Mouse (Mus musculus): Measurements from ENCODE around the gene Dync1i2. TPM values are rescaled to one million over a fixed set of nuclear protein-coding genes. Genes with fewer than 3 reads are reported as not detected.
A peak's percentile ranks its signal among the peaks of the same experiment; 100 is the strongest.

Dync1i2 gene
- total RNA-seq, 1 experiment from 2014 or later = 100 TPM

DNA sequence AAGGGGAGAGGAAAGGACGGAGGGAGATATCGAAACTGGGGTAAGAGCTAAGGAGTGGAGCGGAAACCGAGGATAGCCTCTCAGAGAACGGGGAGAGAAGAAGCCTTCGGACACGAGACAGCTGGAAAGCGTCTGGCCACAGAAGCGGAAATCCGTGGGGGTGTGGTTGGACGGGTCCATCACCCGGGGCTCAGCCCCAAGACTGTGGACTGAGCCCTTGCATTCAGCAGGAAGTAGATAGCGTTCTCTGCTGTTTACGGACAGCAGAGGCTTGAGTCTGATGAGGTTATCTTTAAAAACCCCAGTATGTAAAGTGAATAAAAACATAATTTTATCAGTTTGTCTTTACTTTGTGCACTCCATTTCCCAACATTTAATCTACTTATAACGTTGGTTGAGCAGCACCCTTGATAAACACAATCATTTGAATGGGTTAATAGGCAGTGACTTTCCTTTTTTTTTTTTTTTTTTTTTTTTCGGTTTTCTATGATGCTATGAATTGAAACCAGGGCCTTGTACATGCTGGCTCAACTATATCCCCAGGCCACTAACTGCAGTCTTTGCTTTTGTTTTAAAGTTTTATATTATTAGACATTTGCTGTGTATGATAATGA is 7.6 kb upstream of the Dync1i2 start:
- DNase-seq = no peak

- DNase-seq = no peak
These were observed 2.3 kb upstream of the Dync1i2 start for GRCm38 (mm10) chr2:71209041-71209755.

DNA sequence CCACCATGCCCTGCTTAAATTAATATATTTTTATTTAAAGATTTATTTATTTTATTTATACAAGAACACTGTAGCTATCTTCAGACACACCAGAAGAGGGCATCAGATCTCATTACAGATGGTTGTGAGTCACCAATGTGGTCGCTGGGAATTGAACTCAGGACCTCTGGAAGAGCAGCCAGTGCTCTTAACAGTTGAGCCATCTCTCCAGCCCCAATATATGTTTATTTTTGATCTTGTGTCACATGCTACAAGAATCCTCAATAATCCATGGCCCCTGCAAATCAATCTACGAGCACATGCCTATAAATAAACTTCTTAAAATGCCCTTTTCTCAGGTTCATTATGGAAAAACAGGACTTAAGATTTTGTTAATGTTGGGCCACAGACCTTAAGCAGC is 410 bp upstream of the Dync1i2 start:
- no peak for DNase-seq

GRCm38 (mm10) chr2:71212360-71212726 is 837 bp downstream of the Dync1i2 start:
- DNase-seq = no peak

DNA sequence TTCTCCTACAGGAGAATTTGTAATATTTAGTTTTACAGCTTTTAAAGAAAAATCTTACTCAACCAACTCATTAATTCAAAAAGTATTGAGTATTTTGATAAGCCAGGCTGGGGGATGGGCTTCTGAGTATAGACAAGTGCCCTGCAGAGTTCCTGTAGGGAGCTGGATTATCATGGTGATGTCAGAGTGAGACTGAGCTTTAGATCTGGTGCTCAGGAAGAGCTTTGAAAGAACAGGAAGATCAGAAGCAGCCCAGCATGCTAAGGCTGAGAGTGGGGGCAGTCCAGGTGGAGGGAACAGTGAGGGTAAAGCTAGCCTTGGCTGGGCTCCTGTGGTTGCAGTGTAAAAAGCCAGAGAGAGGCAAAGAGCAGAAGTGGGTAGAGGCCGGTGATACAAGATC is 9.5 kb downstream of the Dync1i2 start:
- DNase-seq = no peak

GRCm38 (mm10) chr2:71227398-71227797 is 15.9 kb downstream of the Dync1i2 start:
- no peak for DNase-seq

- DNase-seq = no peak
These were observed 18.1 kb downstream of the Dync1i2 start for GRCm38 (mm10) chr2:71229603-71230002.

GRCm38 (mm10) chr2:71231951-71232350 is 20.4 kb downstream of the Dync1i2 start:
- no peak for DNase-seq

GRCm38 (mm10) chr2:71232976-71233375 is 21.5 kb downstream of the Dync1i2 start:
- no peak for DNase-seq

- DNase-seq = no peak
These were observed 23.9 kb downstream of the Dync1i2 start for GRCm38 (mm10) chr2:71235420-71235819.

DNA sequence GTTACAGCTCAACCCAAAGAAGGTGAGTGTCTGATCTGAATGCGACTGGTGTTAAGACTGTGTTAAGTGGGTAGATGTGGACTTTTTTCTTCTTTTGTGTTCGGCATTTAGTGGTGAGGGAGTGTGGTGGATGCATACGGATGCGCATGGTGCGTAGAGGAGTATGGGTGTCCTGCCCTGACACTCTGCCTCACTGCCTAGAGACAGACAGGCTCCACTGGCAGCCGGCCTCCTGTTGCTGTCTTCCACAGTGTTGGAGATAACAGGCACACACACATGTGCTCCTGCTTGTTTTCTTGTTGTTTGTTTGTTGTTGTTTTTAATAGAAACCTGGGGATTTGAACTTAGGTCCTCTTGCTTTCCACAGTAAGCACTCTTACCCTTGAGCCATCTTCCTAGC is 24.5 kb downstream of the Dync1i2 start:
- no peak for DNase-seq

DNA sequence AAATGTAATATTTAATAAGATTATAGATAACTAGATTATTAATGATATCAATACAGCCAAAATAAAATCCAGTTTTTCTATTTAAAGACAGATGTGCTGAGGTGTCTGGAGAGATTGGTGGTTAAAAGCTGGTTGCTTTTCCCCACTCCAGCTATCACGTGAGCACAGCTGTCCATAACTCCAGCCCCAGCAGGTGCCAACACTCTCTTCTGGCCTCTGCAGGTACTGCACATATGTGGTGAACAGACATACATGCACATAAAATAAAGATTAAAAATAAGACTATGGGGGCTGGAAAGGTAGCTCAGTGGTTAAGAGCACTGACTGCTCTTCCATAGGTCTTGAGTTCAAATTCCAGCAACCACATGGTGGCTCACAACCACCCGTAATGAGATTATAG is 30.0 kb downstream of the Dync1i2 start:
- no peak for DNase-seq

DNA sequence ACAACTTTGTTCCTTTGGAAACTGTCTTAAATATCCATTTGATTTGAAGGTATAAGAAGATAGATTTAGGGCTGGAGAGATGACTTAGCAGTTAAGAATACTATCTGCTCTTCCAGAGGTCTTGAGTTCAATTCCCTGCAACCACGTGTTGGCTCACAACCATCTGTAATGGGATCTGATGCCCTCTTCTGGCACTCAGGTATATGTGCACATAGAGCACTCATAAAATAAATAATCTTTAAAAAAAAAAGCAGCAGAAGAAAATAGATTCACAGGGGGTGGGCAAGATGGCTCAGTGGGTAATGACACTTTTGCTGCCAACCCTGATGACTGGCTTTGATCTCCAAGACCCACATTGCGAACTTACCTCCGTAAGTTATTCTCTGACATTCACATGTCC is 30.7 kb downstream of the Dync1i2 start:
- no peak for DNase-seq

- no peak for DNase-seq
These were observed 31.7 kb downstream of the Dync1i2 start for GRCm38 (mm10) chr2:71243058-71243672.

- no peak for DNase-seq
These were observed 33.3 kb downstream of the Dync1i2 start for GRCm38 (mm10) chr2:71244807-71245206.

- DNase-seq = no peak
These were observed 33.9 kb downstream of the Dync1i2 start for GRCm38 (mm10) chr2:71245416-71245815.

DNA sequence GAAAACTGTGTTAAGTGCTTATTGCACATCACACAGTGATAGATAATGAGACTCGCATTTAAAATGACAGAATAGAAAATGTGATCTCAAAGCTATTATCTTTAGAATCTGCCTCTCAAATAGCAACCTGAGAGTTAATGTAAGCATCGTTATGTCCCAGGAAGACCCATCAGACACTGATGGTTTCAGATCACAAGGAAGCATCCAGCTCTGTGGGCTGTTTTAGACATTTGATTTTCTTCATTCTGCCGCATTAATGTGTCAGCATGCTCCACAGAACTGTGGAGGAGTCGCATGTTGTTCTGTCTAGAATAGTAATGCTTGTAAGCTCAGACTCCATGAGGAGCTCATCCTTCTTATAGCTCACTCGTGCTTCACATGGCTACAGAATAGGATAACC is 34.6 kb downstream of the Dync1i2 start:
- no peak for DNase-seq

DNA sequence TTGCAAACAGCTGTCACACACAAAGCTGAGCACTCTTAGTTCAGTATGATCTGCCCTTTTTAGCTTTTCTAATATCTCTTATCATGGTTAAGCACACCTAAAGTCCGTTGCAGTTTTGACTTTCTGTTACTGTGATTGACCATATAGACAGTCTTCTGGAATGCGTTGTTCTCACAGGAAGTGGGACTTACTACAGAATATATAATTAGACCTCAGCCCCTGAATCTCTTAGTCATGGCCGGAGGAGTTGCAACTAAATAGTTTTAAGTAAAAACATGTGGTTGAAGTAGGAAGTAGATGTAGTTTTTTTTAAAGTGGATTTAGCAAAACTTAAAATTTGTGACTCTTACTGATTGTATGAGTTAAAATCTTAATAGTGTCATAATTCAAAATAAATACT is 36.6 kb downstream of the Dync1i2 start:
- no peak for DNase-seq

GRCm38 (mm10) chr2:71250841-71251240 is 39.3 kb downstream of the Dync1i2 start:
- no peak for DNase-seq

DNA sequence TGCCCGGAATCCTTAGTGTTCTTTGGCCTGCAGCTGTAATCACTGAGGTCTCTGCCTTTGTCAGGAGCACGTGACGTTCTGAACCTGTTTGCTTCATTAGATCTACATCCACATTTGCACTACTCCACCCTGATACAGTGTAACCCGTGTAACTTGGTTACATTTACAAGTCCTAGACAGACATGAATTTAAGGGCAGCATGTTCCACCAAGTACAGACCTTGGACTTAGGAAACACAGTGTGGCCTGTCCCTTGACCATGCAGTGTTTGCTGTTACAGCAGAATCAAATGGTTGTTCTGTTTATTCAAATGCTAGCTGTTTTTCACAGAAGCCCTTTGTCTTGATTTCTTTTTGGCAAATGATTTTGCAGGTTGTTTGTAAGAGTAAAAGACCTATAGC is 43.3 kb downstream of the Dync1i2 start:
- DNase-seq = no peak

DNA sequence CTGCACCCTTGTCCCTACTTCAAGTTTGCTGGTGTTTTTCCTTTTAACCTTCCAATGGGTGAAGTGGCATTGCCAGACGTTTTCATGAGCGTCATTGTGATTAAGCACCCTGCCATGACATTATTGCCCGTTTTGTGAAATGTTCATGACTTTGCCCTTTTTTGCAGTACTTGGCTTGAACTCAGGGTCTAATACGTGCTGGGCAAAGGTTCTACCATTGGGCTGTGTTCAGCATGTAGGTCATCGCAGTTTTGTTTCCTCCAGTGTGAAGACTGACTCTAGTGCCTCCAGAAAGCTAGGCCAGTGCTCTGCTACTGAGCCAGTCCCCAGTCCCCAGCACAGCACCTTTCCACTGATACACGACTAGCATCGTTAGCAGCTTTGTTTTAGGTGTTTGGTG is 45.1 kb downstream of the Dync1i2 start:
- DNase-seq = no peak

DNA sequence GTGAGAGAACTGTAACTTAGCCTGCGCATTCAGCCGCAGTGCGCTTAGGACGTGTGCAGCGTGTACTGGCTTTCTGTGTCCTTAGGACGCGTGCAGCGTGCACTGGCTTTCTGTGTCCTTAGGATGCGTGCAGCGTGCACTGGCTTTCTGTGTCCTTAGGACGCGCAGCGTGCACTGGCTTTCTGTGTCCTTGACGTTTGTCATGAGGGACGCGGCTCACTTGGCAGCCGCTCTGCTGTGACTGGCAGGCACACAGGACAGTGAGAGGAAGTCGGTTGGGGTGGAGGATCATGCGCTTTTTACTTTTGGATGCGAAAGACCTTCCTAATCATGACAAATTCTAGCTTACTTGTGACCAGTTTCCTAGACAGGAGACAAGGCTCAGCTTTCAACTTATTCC is 53.1 kb downstream of the Dync1i2 start:
- DNase-seq = peak; percentile 72

GRCm38 (mm10) chr2:71268691-71269090 is 57.2 kb downstream of the Dync1i2 start:
- DNase-seq = no peak

DNA sequence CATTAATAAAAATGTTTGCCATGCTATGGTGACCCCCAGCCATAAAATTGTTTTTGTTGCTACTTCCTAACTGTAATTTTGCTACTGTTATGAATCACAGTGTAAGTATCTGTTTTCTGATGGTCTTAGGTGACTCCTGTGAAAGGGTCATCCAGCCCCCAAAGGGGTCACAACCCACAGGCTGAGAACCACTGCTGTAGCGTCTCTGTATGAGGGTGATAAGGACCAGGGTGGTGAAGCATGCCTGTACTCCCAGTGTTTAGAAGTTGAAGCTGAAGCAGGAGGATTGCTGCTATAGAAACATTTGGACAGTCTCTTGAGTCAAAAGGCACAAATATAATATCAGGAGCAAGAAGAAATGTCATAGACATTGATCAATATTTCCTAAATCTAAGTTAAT is 57.8 kb downstream of the Dync1i2 start:
- DNase-seq = no peak
